Mouse (Mus musculus) heart, adult 2 months (tissue): ENCODE measurements around the gene Mrpl12.

Experiments used
- CTCF ChIP-seq: fragments of 200-600 bp; IDR thresholded peaks from 2 replicates; pipeline ENCODE4 v1.8.1; 2022; ENCODE audit warnings: antibody characterized with exemption, mild to moderate bottlenecking, moderate library complexity
- EP300 ChIP-seq: fragments of 200-500 bp; IDR thresholded peaks from 2 replicates; pipeline ENCODE4 v1.6.1; 2011; ENCODE audit warnings: low read depth, low read length, control low read depth; ENCODE audit not compliant: insufficient read depth
- POLR2A ChIP-seq: fragments of 200-500 bp; IDR thresholded peaks from 2 replicates; pipeline ENCODE4 v1.6.1; 2011; ENCODE audit warnings: mild to moderate bottlenecking, low read depth, low read length, control low read depth; ENCODE audit not compliant: insufficient read depth

- TF ChIP-seq POLR2A (no peak), CTCF (no peak), EP300 (no peak)
Observed at GRCm38 (mm10) chr11:120520498-120520897, 36.1 kb downstream of the Mrpl12 start.
